Mouse (Mus musculus): ENCODE results near the gene Rhox7a. TPM values are rescaled to one million over a fixed set of nuclear protein-coding genes. Genes with fewer than 3 reads are reported as not detected.
"Not testable (repeated sequence)": the region's sequence is repeated elsewhere in the genome, so short reads cannot be mapped to it uniquely, and the experiment has no call there.

The Rhox7a gene
- not detected in 2 replicates for polyA plus RNA-seq (2014; fragmentation: Nextera tagmentation; extraction: Ambion mirVana)

DNA sequence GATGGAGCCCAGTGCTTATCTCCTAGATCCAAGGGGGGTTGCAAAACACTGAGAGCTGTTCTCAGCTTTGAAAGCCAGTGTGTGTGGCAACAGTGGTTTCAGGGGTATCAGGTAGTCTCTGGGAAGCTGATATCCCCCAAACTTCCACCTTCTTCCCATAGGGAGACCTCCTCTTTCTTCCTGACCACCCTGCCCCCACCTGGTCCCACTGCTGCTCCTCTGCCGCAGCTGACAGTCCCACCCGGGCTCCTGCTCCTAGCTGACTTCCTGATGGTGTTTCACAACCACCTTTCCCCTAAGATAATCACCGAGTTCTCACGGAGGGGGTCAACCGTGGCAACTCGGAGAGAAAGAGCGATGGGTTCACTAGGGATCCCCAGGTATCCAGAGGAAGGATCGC, at the start of gene Rhox7a:
Rhox7a (plus strand) TSS at position 301 of the 400 bp plus-strand sequence.
- H3K4me2 ChIP-seq (ENCODE audit: low read depth, severe bottlenecking); DNase-seq (ENCODE audit: low spot score); H3K27ac ChIP-seq (replicated peaks; ENCODE audit: low read depth, low read length); H3K4me1 ChIP-seq (ENCODE audit: control insufficient read depth, insufficient read depth, low read length); ATAC-seq (ENCODE audit: insufficient number of reproducible peaks, low FRiP score, low TSS enrichment, low read depth); H3K36me3 ChIP-seq (ENCODE audit: control insufficient read depth, insufficient read depth, low read length); H3K9ac ChIP-seq (ENCODE audit: low read length); H3K27me3 ChIP-seq (ENCODE audit: control insufficient read depth, insufficient read depth, low read length); H3K9me3 ChIP-seq (ENCODE audit: control insufficient read depth, low read length); H3K4me3 ChIP-seq (ENCODE audit: low read depth, low read length): not testable (repeated sequence)
- WGBS = 79% methylated on average over 8 of the region's 8 CpGs

DNA sequence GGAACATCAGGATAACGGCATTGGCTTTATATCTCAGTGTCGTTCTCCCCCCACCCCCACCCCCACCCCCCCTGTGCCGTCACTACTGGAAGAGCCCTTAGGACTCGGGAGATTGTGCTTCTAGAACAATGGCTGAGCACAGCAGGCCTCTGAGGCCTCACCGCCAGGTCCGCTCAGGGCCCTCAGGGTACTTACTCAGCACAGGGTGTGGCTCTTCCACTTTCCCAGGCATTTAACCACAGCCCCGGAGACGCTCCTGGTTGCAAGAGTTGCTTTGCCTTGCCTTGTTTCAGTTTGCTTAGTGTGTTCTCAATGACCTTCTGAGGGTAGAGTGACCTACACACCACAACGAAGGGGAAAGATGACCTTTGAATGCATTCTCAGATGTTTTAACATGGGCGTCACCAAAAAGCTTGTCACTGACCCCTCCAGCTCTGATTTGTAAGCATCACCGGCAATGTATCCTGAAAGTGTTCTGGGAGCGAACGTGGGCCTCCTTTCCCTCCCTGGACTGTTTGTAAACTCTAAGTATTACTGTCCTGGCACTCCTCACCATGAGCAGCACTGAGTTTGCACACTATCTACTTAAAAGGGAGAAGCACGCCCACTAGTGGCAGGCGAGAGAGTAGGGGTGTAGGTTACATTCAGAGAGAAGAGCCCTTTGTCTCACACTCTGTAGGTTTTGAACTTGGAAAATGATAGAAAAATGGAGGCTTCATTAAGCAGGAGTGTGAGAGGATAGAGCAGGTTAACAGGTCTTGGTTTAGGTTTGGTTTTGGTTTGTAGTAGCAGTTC, 24.0 kb upstream of the Rhox7a start:
- ATAC-seq (ENCODE audit: insufficient number of reproducible peaks, low FRiP score, low TSS enrichment, low read depth) (no peak), DNase-seq (ENCODE audit: low spot score) (no peak)
- Histone ChIP-seq H3K27ac (replicated peaks; ENCODE audit: low read depth, low read length) (no peak overlapping the region), H3K27me3 (ENCODE audit: control insufficient read depth, insufficient read depth, low read length) (no peaks in the 10 kb centered on the region), H3K9me3 (ENCODE audit: control insufficient read depth, low read length) (no peaks in the 10 kb centered on the region), H3K9ac (ENCODE audit: low read length) (no peak overlapping the region), H3K4me1 (ENCODE audit: control insufficient read depth, insufficient read depth, low read length) (no peaks in the 10 kb centered on the region), H3K36me3 (ENCODE audit: control insufficient read depth, insufficient read depth, low read length) (no peaks in the 10 kb centered on the region), H3K4me2 (ENCODE audit: low read depth, severe bottlenecking) (no peak overlapping the region), H3K4me3 (ENCODE audit: low read depth, low read length) (no peak overlapping the region)
- 79% methylated on average over 15 of the region's 15 CpGs for WGBS

GRCm38 (mm10) chrX:37809396-37809795, 22.1 kb upstream of the Rhox7a start:
- Histone ChIP-seq H3K27me3 (ENCODE audit: control insufficient read depth, insufficient read depth, low read length) (no peaks in the 10 kb centered on the region), H3K9ac (ENCODE audit: low read length) (no peak overlapping the region), H3K4me3 (ENCODE audit: low read depth, low read length) (no peak overlapping the region), H3K27ac (replicated peaks; ENCODE audit: low read depth, low read length) (no peak overlapping the region), H3K9me3 (ENCODE audit: control insufficient read depth, low read length) (no peaks in the 10 kb centered on the region), H3K36me3 (ENCODE audit: control insufficient read depth, insufficient read depth, low read length) (no peaks in the 10 kb centered on the region), H3K4me1 (ENCODE audit: control insufficient read depth, insufficient read depth, low read length) (no peaks in the 10 kb centered on the region), H3K4me2 (ENCODE audit: low read depth, severe bottlenecking) (no peak overlapping the region)
- ATAC-seq (ENCODE audit: insufficient number of reproducible peaks, low FRiP score, low TSS enrichment, low read depth) (no peak), DNase-seq (ENCODE audit: low spot score) (no peak)
- 89% methylated on average over 2 of the region's 2 CpGs for WGBS

DNA sequence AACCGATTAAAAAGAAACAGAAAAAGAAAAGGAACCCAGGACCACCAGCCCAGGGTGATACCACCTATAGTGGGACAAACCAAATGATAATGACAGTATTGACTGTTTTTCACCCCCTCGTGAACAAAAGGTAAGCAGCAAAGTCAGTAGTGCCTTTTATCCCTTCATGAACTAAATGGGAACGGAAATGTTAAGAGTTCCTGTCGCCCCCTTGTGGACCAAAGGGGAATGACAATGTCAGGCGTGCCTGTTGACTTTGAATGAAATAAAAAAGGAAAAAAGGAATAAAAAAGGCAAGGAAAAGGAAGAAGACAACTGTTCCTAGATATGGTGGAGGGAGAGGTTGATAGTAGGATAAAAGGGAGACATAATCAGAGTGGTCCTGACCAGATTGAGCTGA, 20.3 kb upstream of the Rhox7a start:
- no peaks in the 10 kb centered on the region for H3K4me1 ChIP-seq (ENCODE audit: control insufficient read depth, insufficient read depth, low read length)
- DNase-seq (ENCODE audit: low spot score) (peak; percentile 59), ATAC-seq (ENCODE audit: insufficient number of reproducible peaks, low FRiP score, low TSS enrichment, low read depth) (no peak)
- H3K27ac ChIP-seq (replicated peaks; ENCODE audit: low read depth, low read length) = no peak overlapping the region
- H3K9me3 ChIP-seq (ENCODE audit: control insufficient read depth, low read length) = no peaks in the 10 kb centered on the region
- no peak overlapping the region for H3K4me3 ChIP-seq (ENCODE audit: low read depth, low read length)
- no peaks in the 10 kb centered on the region for H3K27me3 ChIP-seq (ENCODE audit: control insufficient read depth, insufficient read depth, low read length)
- WGBS = 29% methylated on average over 5 of the region's 5 CpGs
- no peak overlapping the region for H3K9ac ChIP-seq (ENCODE audit: low read length)
- H3K36me3 ChIP-seq (ENCODE audit: control insufficient read depth, insufficient read depth, low read length) = no peaks in the 10 kb centered on the region
- no peak overlapping the region for H3K4me2 ChIP-seq (ENCODE audit: low read depth, severe bottlenecking)

DNA sequence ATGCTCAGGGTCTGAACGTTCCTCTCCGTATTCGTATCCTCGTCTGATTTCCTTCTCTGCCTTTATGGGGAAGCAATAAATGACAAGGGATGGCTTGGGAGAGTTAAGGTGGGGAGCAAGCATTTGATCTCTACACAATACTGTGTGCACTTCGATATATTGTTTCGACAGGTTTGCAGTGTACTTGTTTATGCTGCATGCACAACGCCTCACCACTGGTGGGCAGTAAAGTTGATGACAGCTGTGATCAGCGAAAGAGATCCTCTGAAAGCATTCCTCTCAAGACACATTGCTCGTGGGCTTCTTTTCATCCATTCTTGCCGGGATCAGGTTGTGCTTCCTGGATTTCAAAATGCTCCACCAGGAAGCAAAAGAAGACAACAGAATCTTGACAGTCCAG, 15.8 kb upstream of the Rhox7a start:
- ATAC-seq (ENCODE audit: insufficient number of reproducible peaks, low FRiP score, low TSS enrichment, low read depth) (no peak), DNase-seq (ENCODE audit: low spot score) (no peak)
- Histone ChIP-seq H3K4me3 (ENCODE audit: low read depth, low read length) (no peak overlapping the region), H3K27me3 (ENCODE audit: control insufficient read depth, insufficient read depth, low read length) (no peaks in the 10 kb centered on the region), H3K27ac (replicated peaks; ENCODE audit: low read depth, low read length) (no peak overlapping the region), H3K9ac (ENCODE audit: low read length) (no peak overlapping the region), H3K9me3 (ENCODE audit: control insufficient read depth, low read length) (no peaks in the 10 kb centered on the region), H3K4me2 (ENCODE audit: low read depth, severe bottlenecking) (no peak overlapping the region), H3K4me1 (ENCODE audit: control insufficient read depth, insufficient read depth, low read length) (no peaks in the 10 kb centered on the region), H3K36me3 (ENCODE audit: control insufficient read depth, insufficient read depth, low read length) (no peaks in the 10 kb centered on the region)
- 78% methylated on average over 10 of the region's 10 CpGs for WGBS

GRCm38 (mm10) chrX:37826610-37827009, 4.9 kb upstream of the Rhox7a start, which contains the start of gene Rhox6:
Gene Rhox6, plus strand, starts transcription at chrX:37826910.
- not testable (repeated sequence) for H3K4me1 ChIP-seq (ENCODE audit: control insufficient read depth, insufficient read depth, low read length); ATAC-seq (ENCODE audit: insufficient number of reproducible peaks, low FRiP score, low TSS enrichment, low read depth)
- WGBS = 97% methylated on average over 4 of the region's 12 CpGs

GRCm38 (mm10) chrX:37871641-37872040, 40.2 kb downstream of the Rhox7a start:
- H3K4me3 ChIP-seq (ENCODE audit: low read depth, low read length) = no peak overlapping the region
- no peak overlapping the region for H3K4me2 ChIP-seq (ENCODE audit: low read depth, severe bottlenecking)
- 98% methylated on average over 2 of the region's 2 CpGs for WGBS
- no peak overlapping the region for H3K9ac ChIP-seq (ENCODE audit: low read length)
- no peaks in the 10 kb centered on the region for H3K9me3 ChIP-seq (ENCODE audit: control insufficient read depth, low read length)
- H3K36me3 ChIP-seq (ENCODE audit: control insufficient read depth, insufficient read depth, low read length) = no peaks in the 10 kb centered on the region
- H3K27ac ChIP-seq (replicated peaks; ENCODE audit: low read depth, low read length) = no peak overlapping the region
- DNase-seq (ENCODE audit: low spot score) (no peak), ATAC-seq (ENCODE audit: insufficient number of reproducible peaks, low FRiP score, low TSS enrichment, low read depth) (no peak)
- no peaks in the 10 kb centered on the region for H3K4me1 ChIP-seq (ENCODE audit: control insufficient read depth, insufficient read depth, low read length)
- no peaks in the 10 kb centered on the region for H3K27me3 ChIP-seq (ENCODE audit: control insufficient read depth, insufficient read depth, low read length)

More at GRCm38 (mm10) chrX:37826610-37827009, 4.9 kb upstream of the Rhox7a start, which contains the start of gene Rhox6:
- H3K4me2 ChIP-seq (ENCODE audit: low read depth, severe bottlenecking); H3K27me3 ChIP-seq (ENCODE audit: control insufficient read depth, insufficient read depth, low read length); H3K9ac ChIP-seq (ENCODE audit: low read length); H3K27ac ChIP-seq (replicated peaks; ENCODE audit: low read depth, low read length); H3K36me3 ChIP-seq (ENCODE audit: control insufficient read depth, insufficient read depth, low read length); H3K4me3 ChIP-seq (ENCODE audit: low read depth, low read length); DNase-seq (ENCODE audit: low spot score); H3K9me3 ChIP-seq (ENCODE audit: control insufficient read depth, low read length): not testable (repeated sequence)

DNA sequence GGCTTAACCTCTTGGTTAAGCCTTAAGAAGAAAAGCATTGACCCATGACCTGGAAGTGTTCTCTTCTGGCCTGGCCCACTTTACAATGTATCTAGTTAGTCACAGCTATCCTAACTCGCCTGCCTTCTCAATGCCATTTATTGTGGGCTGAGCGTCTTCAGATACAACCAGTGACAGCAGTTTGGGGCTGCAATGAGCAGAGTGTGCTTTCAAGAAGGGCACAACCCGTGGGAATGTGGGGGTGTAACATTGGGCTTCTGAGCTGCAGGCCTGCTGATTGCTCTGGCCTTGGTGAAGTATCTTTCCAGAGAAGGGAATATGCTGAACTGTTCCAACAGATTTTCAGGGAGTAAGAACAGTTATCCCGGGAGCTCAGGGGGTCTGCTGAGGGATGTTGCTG, 47.4 kb downstream of the Rhox7a start, which contains the start of gene Rhox8:
Rhox8 (minus strand) TSS at position 101 of the 400 bp plus-strand sequence.
- Histone ChIP-seq H3K4me1 (ENCODE audit: control insufficient read depth, insufficient read depth, low read length) (no peaks in the 10 kb centered on the region), H3K4me2 (ENCODE audit: low read depth, severe bottlenecking) (no peak within 1 kb of the TSS), H3K36me3 (ENCODE audit: control insufficient read depth, insufficient read depth, low read length) (no peaks in the 10 kb centered on the region), H3K4me3 (ENCODE audit: low read depth, low read length) (no peak within 1 kb of the TSS), H3K27me3 (ENCODE audit: control insufficient read depth, insufficient read depth, low read length) (no peaks in the 10 kb centered on the region), H3K9me3 (ENCODE audit: control insufficient read depth, low read length) (no peaks in the 10 kb centered on the region), H3K27ac (replicated peaks; ENCODE audit: low read depth, low read length) (no peak within 1 kb of the TSS), H3K9ac (ENCODE audit: low read length) (no peak within 1 kb of the TSS)
- ATAC-seq (ENCODE audit: insufficient number of reproducible peaks, low FRiP score, low TSS enrichment, low read depth) = no peak
- WGBS = 76% methylated on average over 4 of the region's 4 CpGs
- DNase-seq (ENCODE audit: low spot score) = no peak

Measured in limb, embryonic 11.5 days (tissue).